Mouse (Mus musculus): ENCODE measurements around the gene Timm10.

GRCm38 (mm10) chr2:84790418-84790817 is 36.4 kb upstream of the Timm10 start:
- TF ChIP-seq POLR2A (IDR thresholded peaks at IDR 0.05; ENCODE audit: borderline replicate concordance, extremely low read depth, low read depth, low read length) (no peak), CTCF (IDR thresholded peaks at IDR 0.05; ENCODE audit: insufficient read depth, low read length) (no peak)
